Mouse (Mus musculus) erythroblast, embryonic 14.5 days (primary cell): ENCODE results near the gene Serpind1.

ENCODE experiments used
- GATA1 ChIP-seq: IDR thresholded peaks from 2 replicates; pipeline ENCODE4 v1.6.1; 2012; ENCODE audit warnings: low read length, inconsistent platforms, mixed read lengths
- TAL1 ChIP-seq: IDR thresholded peaks from 3 replicates; pipeline ENCODE4 v1.6.1; 2012; ENCODE audit warnings: low read length, inconsistent platforms, mixed read lengths

- TF ChIP-seq GATA1 (no peak), TAL1 (no peak)
Observed at GRCm38 (mm10) chr16:17291016-17291415, 40.2 kb upstream of the Serpind1 start.
